Mouse (Mus musculus): Measurements from ENCODE around the gene Slc5a4b. TPM values are rescaled to one million over a fixed set of nuclear protein-coding genes. Genes with fewer than 3 reads are reported as not detected.

The Slc5a4b gene
- polyA plus RNA-seq, 1 experiment from 2014 or later = not detected

- no peak overlapping the region for H3K4me3 ChIP-seq (ENCODE audit: low read depth, low read length)
- ATAC-seq = no peak
- 87% methylated on average over 11 of the region's 11 CpGs for WGBS
Observed at GRCm38 (mm10) chr10:76051860-76052259, 58.9 kb downstream of the Slc5a4b start.

GRCm38 (mm10) chr10:76048967-76049366 lies 61.8 kb downstream of the Slc5a4b start:
- ATAC-seq = no peak

More at GRCm38 (mm10) chr10:76051860-76052259, 58.9 kb downstream of the Slc5a4b start:
- no peak overlapping the region for H3K27ac ChIP-seq (ENCODE audit: low read length)
- H3K9ac ChIP-seq (ENCODE audit: low read depth, low read length) = no peak overlapping the region
- no peak overlapping the region for H3K4me2 ChIP-seq (ENCODE audit: low read length)
- H3K9me3 ChIP-seq (replicated peaks; ENCODE audit: control insufficient read depth, low read length, poor library complexity, severe bottlenecking) = no peaks in the 10 kb centered on the region
- H3K27me3 ChIP-seq (ENCODE audit: control insufficient read depth, insufficient read depth, low read depth, low read length) = no peaks in the 10 kb centered on the region
- no peaks in the 10 kb centered on the region for H3K4me1 ChIP-seq (ENCODE audit: control insufficient read depth, insufficient read depth, low read length)
- no peaks in the 10 kb centered on the region for H3K36me3 ChIP-seq (ENCODE audit: control insufficient read depth, insufficient read depth, low read length)

GRCm38 (mm10) chr10:76047182-76047869 lies 63.4 kb downstream of the Slc5a4b start:
- WGBS = 51% methylated on average over 5 of the region's 5 CpGs
- Histone ChIP-seq H3K36me3 (ENCODE audit: control insufficient read depth, insufficient read depth, low read length) (no peaks in the 10 kb centered on the region), H3K4me2 (ENCODE audit: low read length) (no peak overlapping the region), H3K27me3 (ENCODE audit: control insufficient read depth, insufficient read depth, low read depth, low read length) (no peaks in the 10 kb centered on the region), H3K9ac (ENCODE audit: low read depth, low read length) (no peak overlapping the region), H3K4me1 (ENCODE audit: control insufficient read depth, insufficient read depth, low read length) (no peaks in the 10 kb centered on the region), H3K9me3 (replicated peaks; ENCODE audit: control insufficient read depth, low read length, poor library complexity, severe bottlenecking) (no peaks in the 10 kb centered on the region), H3K4me3 (ENCODE audit: low read depth, low read length) (no peak overlapping the region), H3K27ac (ENCODE audit: low read length) (no peak overlapping the region)
- ATAC-seq = no peak

More at GRCm38 (mm10) chr10:76048967-76049366, 61.8 kb downstream of the Slc5a4b start:
- no peak overlapping the region for H3K4me3 ChIP-seq (ENCODE audit: low read depth, low read length)
- no peak overlapping the region for H3K27ac ChIP-seq (ENCODE audit: low read length)
- H3K27me3 ChIP-seq (ENCODE audit: control insufficient read depth, insufficient read depth, low read depth, low read length) = no peaks in the 10 kb centered on the region
- H3K36me3 ChIP-seq (ENCODE audit: control insufficient read depth, insufficient read depth, low read length) = no peaks in the 10 kb centered on the region
- H3K9me3 ChIP-seq (replicated peaks; ENCODE audit: control insufficient read depth, low read length, poor library complexity, severe bottlenecking) = no peaks in the 10 kb centered on the region
- WGBS = 60% methylated on average over 6 of the region's 6 CpGs
- H3K4me1 ChIP-seq (ENCODE audit: control insufficient read depth, insufficient read depth, low read length) = no peaks in the 10 kb centered on the region
- no peak overlapping the region for H3K4me2 ChIP-seq (ENCODE audit: low read length)
- H3K9ac ChIP-seq (ENCODE audit: low read depth, low read length) = no peak overlapping the region

- ATAC-seq = no peak
- no peaks in the 10 kb centered on the region for H3K9me3 ChIP-seq (replicated peaks; ENCODE audit: control insufficient read depth, low read length, poor library complexity, severe bottlenecking)
- 68% methylated on average over 1 of the region's 1 CpGs for WGBS
Observed at GRCm38 (mm10) chr10:76046754-76047153, 64.0 kb downstream of the Slc5a4b start.

GRCm38 (mm10) chr10:76045343-76045742 lies 65.4 kb downstream of the Slc5a4b start:
- H3K4me3 ChIP-seq (ENCODE audit: low read depth, low read length) = no peak overlapping the region
- no peak overlapping the region for H3K9ac ChIP-seq (ENCODE audit: low read depth, low read length)
- no peaks in the 10 kb centered on the region for H3K4me1 ChIP-seq (ENCODE audit: control insufficient read depth, insufficient read depth, low read length)
- WGBS = 43% methylated on average over 5 of the region's 5 CpGs
- H3K4me2 ChIP-seq (ENCODE audit: low read length) = no peak overlapping the region
- peaks cover 4% of the 10 kb centered on the region for H3K36me3 ChIP-seq (ENCODE audit: control insufficient read depth, insufficient read depth, low read length)
- ATAC-seq = no peak
- no peak overlapping the region for H3K27ac ChIP-seq (ENCODE audit: low read length)
- no peaks in the 10 kb centered on the region for H3K9me3 ChIP-seq (replicated peaks; ENCODE audit: control insufficient read depth, low read length, poor library complexity, severe bottlenecking)
- no peaks in the 10 kb centered on the region for H3K27me3 ChIP-seq (ENCODE audit: control insufficient read depth, insufficient read depth, low read depth, low read length)

More at GRCm38 (mm10) chr10:76046754-76047153, 64.0 kb downstream of the Slc5a4b start:
- no peaks in the 10 kb centered on the region for H3K4me1 ChIP-seq (ENCODE audit: control insufficient read depth, insufficient read depth, low read length)
- H3K27me3 ChIP-seq (ENCODE audit: control insufficient read depth, insufficient read depth, low read depth, low read length) = no peaks in the 10 kb centered on the region
- no peak overlapping the region for H3K4me2 ChIP-seq (ENCODE audit: low read length)
- H3K4me3 ChIP-seq (ENCODE audit: low read depth, low read length) = no peak overlapping the region
- H3K27ac ChIP-seq (ENCODE audit: low read length) = no peak overlapping the region
- no peak overlapping the region for H3K9ac ChIP-seq (ENCODE audit: low read depth, low read length)
- H3K36me3 ChIP-seq (ENCODE audit: control insufficient read depth, insufficient read depth, low read length) = no peaks in the 10 kb centered on the region

- Histone ChIP-seq H3K4me3 (ENCODE audit: low read depth, low read length) (no peak overlapping the region), H3K4me2 (ENCODE audit: low read length) (no peak overlapping the region), H3K27me3 (ENCODE audit: control insufficient read depth, insufficient read depth, low read depth, low read length) (no peaks in the 10 kb centered on the region), H3K9me3 (replicated peaks; ENCODE audit: control insufficient read depth, low read length, poor library complexity, severe bottlenecking) (no peaks in the 10 kb centered on the region), H3K36me3 (ENCODE audit: control insufficient read depth, insufficient read depth, low read length) (peaks cover 33% of the 10 kb centered on the region), H3K27ac (ENCODE audit: low read length) (no peak overlapping the region), H3K9ac (ENCODE audit: low read depth, low read length) (no peak overlapping the region), H3K4me1 (ENCODE audit: control insufficient read depth, insufficient read depth, low read length) (peaks cover 9% of the 10 kb centered on the region)
- no peak for ATAC-seq
- WGBS = over 99% methylated on average over 5 of the region's 5 CpGs
Observed at GRCm38 (mm10) chr10:76036962-76037361, 73.8 kb downstream of the Slc5a4b start.

GRCm38 (mm10) chr10:76035277-76035676 lies 75.5 kb downstream of the Slc5a4b start:
- Histone ChIP-seq H3K36me3 (ENCODE audit: control insufficient read depth, insufficient read depth, low read length) (peaks cover 28% of the 10 kb centered on the region), H3K27me3 (ENCODE audit: control insufficient read depth, insufficient read depth, low read depth, low read length) (no peaks in the 10 kb centered on the region), H3K9ac (ENCODE audit: low read depth, low read length) (no peak overlapping the region), H3K4me1 (ENCODE audit: control insufficient read depth, insufficient read depth, low read length) (peaks cover 12% of the 10 kb centered on the region), H3K27ac (ENCODE audit: low read length) (no peak overlapping the region), H3K9me3 (replicated peaks; ENCODE audit: control insufficient read depth, low read length, poor library complexity, severe bottlenecking) (no peaks in the 10 kb centered on the region), H3K4me3 (ENCODE audit: low read depth, low read length) (no peak overlapping the region), H3K4me2 (ENCODE audit: low read length) (no peak overlapping the region)
- no peak for ATAC-seq

- peaks cover 17% of the 10 kb centered on the region for H3K36me3 ChIP-seq (ENCODE audit: control insufficient read depth, insufficient read depth, low read length)
- no peaks in the 10 kb centered on the region for H3K27me3 ChIP-seq (ENCODE audit: control insufficient read depth, insufficient read depth, low read depth, low read length)
- H3K4me1 ChIP-seq (ENCODE audit: control insufficient read depth, insufficient read depth, low read length) = peaks cover 12% of the 10 kb centered on the region
- H3K27ac ChIP-seq (ENCODE audit: low read length) = no peak overlapping the region
- no peaks in the 10 kb centered on the region for H3K9me3 ChIP-seq (replicated peaks; ENCODE audit: control insufficient read depth, low read length, poor library complexity, severe bottlenecking)
- 97% methylated on average over 8 of the region's 8 CpGs for WGBS
- no peak overlapping the region for H3K9ac ChIP-seq (ENCODE audit: low read depth, low read length)
- H3K4me2 ChIP-seq (ENCODE audit: low read length) = no peak overlapping the region
- H3K4me3 ChIP-seq (ENCODE audit: low read depth, low read length) = no peak overlapping the region
- no peak for ATAC-seq
Observed at GRCm38 (mm10) chr10:76034001-76034600, 76.7 kb downstream of the Slc5a4b start.

GRCm38 (mm10) chr10:76033119-76033455 lies 77.7 kb downstream of the Slc5a4b start:
- Histone ChIP-seq H3K9me3 (replicated peaks; ENCODE audit: control insufficient read depth, low read length, poor library complexity, severe bottlenecking) (no peaks in the 10 kb centered on the region), H3K4me2 (ENCODE audit: low read length) (peak overlapping the region; percentile 91), H3K4me3 (ENCODE audit: low read depth, low read length) (peak overlapping the region; percentile 93), H3K9ac (ENCODE audit: low read depth, low read length) (peak overlapping the region; percentile 95), H3K27me3 (ENCODE audit: control insufficient read depth, insufficient read depth, low read depth, low read length) (no peaks in the 10 kb centered on the region), H3K36me3 (ENCODE audit: control insufficient read depth, insufficient read depth, low read length) (peaks cover 7% of the 10 kb centered on the region), H3K4me1 (ENCODE audit: control insufficient read depth, insufficient read depth, low read length) (peaks cover 12% of the 10 kb centered on the region), H3K27ac (ENCODE audit: low read length) (peak overlapping the region; percentile 83)
- 22% methylated on average over 7 of the region's 7 CpGs for WGBS
- peak; percentile 37; the same call in 1 of the 2 replicates for ATAC-seq
